Mouse (Mus musculus) heart, adult 8-10 months (tissue): ENCODE measurements around the gene Gpr141. TPM values are rescaled to one million over a fixed set of nuclear protein-coding genes. Genes with fewer than 3 reads are reported as not detected.
"Not testable (repeated sequence)": the region's sequence is repeated elsewhere in the genome, so short reads cannot be mapped to it uniquely, and the experiment has no call there.

Experiments used
- DNase-seq: peaks from one replicate; pipeline ENCODE4 v3.0.0; 2022; ENCODE audit warnings: low spot score
- total RNA-seq, 4 experiments: library from RNA; stranded (reverse); gene quantifications; 2 replicates each; pipeline ENCODE4 v1.2.4; 2022

Gene Gpr141
- under 1 TPM in 2 of 4 experiments, not detected in 2; 0.09 to 0.11 TPM for total RNA-seq

- no peak for DNase-seq
Measured at GRCm38 (mm10) chr13:19824071-19824470, at the start of gene Gpr141. TSS of gene Gpr141 (minus strand) at chr13:19824257.

- no peak for DNase-seq
Measured at GRCm38 (mm10) chr13:19864241-19864640, 40.2 kb upstream of the Gpr141 start.

GRCm38 (mm10) chr13:19854629-19855333, 30.7 kb upstream of the Gpr141 start:
- DNase-seq: peak; percentile 8

GRCm38 (mm10) chr13:19854049-19854448, 30.0 kb upstream of the Gpr141 start:
- DNase-seq: no peak

GRCm38 (mm10) chr13:19843448-19843847, 19.4 kb upstream of the Gpr141 start:
- DNase-seq: no peak

GRCm38 (mm10) chr13:19842707-19843106, 18.6 kb upstream of the Gpr141 start:
- no peak for DNase-seq

GRCm38 (mm10) chr13:19841615-19842014, 17.6 kb upstream of the Gpr141 start:
- no peak for DNase-seq

GRCm38 (mm10) chr13:19840206-19840605, 16.1 kb upstream of the Gpr141 start:
- no peak for DNase-seq

GRCm38 (mm10) chr13:19830560-19830959, 6.5 kb upstream of the Gpr141 start:
- DNase-seq: no peak

- DNase-seq: no peak
Measured at GRCm38 (mm10) chr13:19828095-19828494, 4.0 kb upstream of the Gpr141 start.

GRCm38 (mm10) chr13:19821639-19822038, 2.4 kb downstream of the Gpr141 start:
- no peak for DNase-seq

- no peak for DNase-seq
Measured at GRCm38 (mm10) chr13:19819926-19820325, 4.1 kb downstream of the Gpr141 start.

GRCm38 (mm10) chr13:19819243-19819642, 4.8 kb downstream of the Gpr141 start:
- DNase-seq: no peak

- DNase-seq: no peak
Measured at GRCm38 (mm10) chr13:19794942-19795341, 29.1 kb downstream of the Gpr141 start.

- no peak for DNase-seq
Measured at GRCm38 (mm10) chr13:19794486-19794885, 29.6 kb downstream of the Gpr141 start.

GRCm38 (mm10) chr13:19793761-19794160, 30.3 kb downstream of the Gpr141 start:
- no peak for DNase-seq

GRCm38 (mm10) chr13:19787946-19788345, 36.1 kb downstream of the Gpr141 start:
- not testable (repeated sequence) for DNase-seq

- no peak for DNase-seq
Measured at GRCm38 (mm10) chr13:19770163-19770562, 53.9 kb downstream of the Gpr141 start.

GRCm38 (mm10) chr13:19767202-19767601, 56.9 kb downstream of the Gpr141 start:
- no peak for DNase-seq

- DNase-seq: no peak
Measured at GRCm38 (mm10) chr13:19764276-19764675, 59.8 kb downstream of the Gpr141 start.

GRCm38 (mm10) chr13:19763211-19763610, 60.8 kb downstream of the Gpr141 start:
- no peak for DNase-seq

- DNase-seq: peak; percentile 17
Measured at GRCm38 (mm10) chr13:19745741-19746140, 78.3 kb downstream of the Gpr141 start.

- peak; percentile 22 for DNase-seq
Measured at GRCm38 (mm10) chr13:19744536-19744935, 79.5 kb downstream of the Gpr141 start.

GRCm38 (mm10) chr13:19734597-19734996, 89.5 kb downstream of the Gpr141 start:
- DNase-seq: no peak
